14 mouse cellular contexts compared by ENCODE assay signal in genomic region chr10:40726288-40726902, GRCm38 (mm10). TPM values are rescaled to one million over a fixed set of nuclear protein-coding genes. Genes with fewer than 3 reads are reported as not detected.
DNase-seq lines count a peak whose midpoint lies in the region; ATAC-seq and TF ChIP-seq lines count a peak whose summit lies in the region.
"Had no signal": no experiment of that assay in that cellular context is flagged by ENCODE, and none has a peak within 500 bp of the region (broad histone marks: within the 10 kb centered on the region; RNA-seq: fewer than 3 reads in every experiment).

No protein-coding gene starts in this region.

- no peaks in the 10 kb centered on the region for H3K79me2 ChIP-seq in myocyte (ENCODE audit: control insufficient read depth, insufficient read depth)

- no peak overlapping the region for H3K27ac ChIP-seq in liver, postnatal 0 days (ENCODE audit: low read depth)
- H3K27ac ChIP-seq in embryonic facial prominence, embryonic 10.5 days (replicated peaks), result no peak overlapping the region; the same call in 1 of the 2 replicates
- H3K27ac ChIP-seq in hindbrain, embryonic 16.5 days (ENCODE audit: low read depth, low read length), result 0 out of 2 replicates have a peak overlapping the region, but pooled peaks have one; percentile 32
- H3K27ac ChIP-seq: limb, embryonic 15.5 days had no signal

- 56% methylated on average over 11 of the region's 11 CpGs for WGBS in liver, postnatal 0 days (ENCODE audit: insufficient replicate concordance)
- WGBS in embryonic facial prominence, embryonic 10.5 days, result 73% methylated on average over 11 of the region's 11 CpGs
- 48% methylated on average over 11 of the region's 11 CpGs for WGBS in hindbrain, embryonic 16.5 days

- ATAC-seq in liver, postnatal 0 days, result no peak
- no peak for ATAC-seq in hindbrain, embryonic 16.5 days
- ATAC-seq: activated CD4-positive, CD25-positive, alpha-beta regulatory T cell, adult 4 months had no signal

- TF ChIP-seq CTCF in liver, postnatal 0 days (IDR thresholded peaks at IDR 0.05; ENCODE audit: low read depth), result no peak

- H3K36me3 ChIP-seq in liver, postnatal 0 days (replicated peaks; ENCODE audit: insufficient read depth, low read length), result no peaks in the 10 kb centered on the region
- H3K36me3 ChIP-seq in embryonic facial prominence, embryonic 10.5 days (replicated peaks), result no peaks in the 10 kb centered on the region
- no peaks in the 10 kb centered on the region for H3K36me3 ChIP-seq in hindbrain, embryonic 16.5 days (ENCODE audit: control insufficient read depth, insufficient read depth, low read length)
- H3K36me3 ChIP-seq in myocyte (ENCODE audit: control insufficient read depth, insufficient read depth), result no peaks in the 10 kb centered on the region
- H3K36me3 ChIP-seq: limb, embryonic 15.5 days had no signal

- no peaks in the 10 kb centered on the region for H3K4me1 ChIP-seq in liver, postnatal 0 days (ENCODE audit: insufficient read depth)
- H3K4me1 ChIP-seq in embryonic facial prominence, embryonic 10.5 days, result peaks cover 41% of the 10 kb centered on the region
- peaks cover 6% of the 10 kb centered on the region; the same call in 1 of the 2 replicates for H3K4me1 ChIP-seq in hindbrain, embryonic 16.5 days (ENCODE audit: control insufficient read depth, insufficient read depth, low read depth, low read length)
- H3K4me1 ChIP-seq: limb, embryonic 15.5 days had no signal

- no peak for TF ChIP-seq POLR2A in myocyte (IDR thresholded peaks at IDR 0.05; ENCODE audit: insufficient read length, low read depth)

- no peaks in the 10 kb centered on the region for H3K9me3 ChIP-seq in liver, postnatal 0 days (ENCODE audit: low read length)
- H3K9me3 ChIP-seq in embryonic facial prominence, embryonic 10.5 days, result no peaks in the 10 kb centered on the region
- no peaks in the 10 kb centered on the region for H3K9me3 ChIP-seq in hindbrain, embryonic 16.5 days (ENCODE audit: control insufficient read depth, low read length)
- H3K9me3 ChIP-seq: limb, embryonic 15.5 days had no signal

- no peak overlapping the region for H3K9ac ChIP-seq in liver, postnatal 0 days (replicated peaks)
- H3K9ac ChIP-seq in hindbrain, embryonic 16.5 days (ENCODE audit: low read depth, low read length), result no peak overlapping the region
- H3K9ac ChIP-seq: limb, embryonic 15.5 days had no signal

- DNase-seq in liver, postnatal 0 days, result peak; percentile 2
- no peak for DNase-seq in liver
- peak; percentile 12 for DNase-seq in embryonic facial prominence, embryonic 10.5 days (ENCODE audit: low spot score)
- DNase-seq in cerebellum, adult 8-10 months, result no peak
- DNase-seq in right cerebral cortex, postnatal 36 days (ENCODE audit: low spot score in 2 of 2), result no peak
- DNase-seq: cerebellum, postnatal 25 days; gastrocnemius, postnatal 10 days; kidney, adult 11 months; layer of hippocampus, adult 9-11 months; lung, postnatal 14 days had no signal

- H3K4me2 ChIP-seq in liver, postnatal 0 days (ENCODE audit: low read depth, low read length), result no peak overlapping the region
- H3K4me2 ChIP-seq in hindbrain, embryonic 16.5 days (ENCODE audit: low read length), result no peak overlapping the region
- H3K4me2 ChIP-seq in myocyte (ENCODE audit: low read depth), result peak overlapping the region; percentile 3
- H3K4me2 ChIP-seq: limb, embryonic 15.5 days had no signal

- TF ChIP-seq EP300 in liver, postnatal 0 days (IDR thresholded peaks at IDR 0.05; ENCODE audit: low read depth), result no peak

- no peak overlapping the region for H3ac ChIP-seq in myocyte (ENCODE audit: control insufficient read depth, insufficient read length)

- no peaks in the 10 kb centered on the region for H3K27me3 ChIP-seq in liver, postnatal 0 days (ENCODE audit: insufficient read depth, low read length)
- no peaks in the 10 kb centered on the region for H3K27me3 ChIP-seq in embryonic facial prominence, embryonic 10.5 days (replicated peaks; ENCODE audit: low read depth, poor library complexity, severe bottlenecking)
- H3K27me3 ChIP-seq in hindbrain, embryonic 16.5 days (replicated peaks; ENCODE audit: control insufficient read depth, insufficient read depth, low read length), result no peaks in the 10 kb centered on the region
- H3K27me3 ChIP-seq in myocyte (ENCODE audit: control insufficient read depth, insufficient read depth, insufficient read length), result no peaks in the 10 kb centered on the region
- H3K27me3 ChIP-seq: limb, embryonic 15.5 days had no signal

- H3K4me3 ChIP-seq in liver, postnatal 0 days (ENCODE audit: low read depth, low read length), result no peak overlapping the region
- H3K4me3 ChIP-seq in embryonic facial prominence, embryonic 10.5 days, result no peak overlapping the region
- no peak overlapping the region for H3K4me3 ChIP-seq in hindbrain, embryonic 16.5 days (ENCODE audit: low read length)
- H3K4me3 ChIP-seq in myocyte, result no peak overlapping the region
- H3K4me3 ChIP-seq: limb, embryonic 15.5 days had no signal

TF ChIP-seq in myocyte, 11 proteins besides CTCF, POLR2A, EP300 and RAD21:
- TF ChIP-seq USF1 (IDR thresholded peaks at IDR 0.05; ENCODE audit: low read depth) (peak; percentile 27), TCF3 (IDR thresholded peaks at IDR 0.05; ENCODE audit: insufficient read length, low read depth) (no peak)

RNA-seq across cellular contexts. Expression of gene Mettl24, which starts 43.3 kb away (rescaled TPM):
- polyA plus RNA-seq in liver, postnatal 0 days (2015; fragmentation: Nextera tagmentation; extraction: Ambion mirVana), result 0.30 and 0.45 TPM in 2 replicates
- 0.92 and 1.5 TPM in 2 replicates for polyA plus RNA-seq in embryonic facial prominence, embryonic 10.5 days (2016; fragmentation: Nextera tagmentation; extraction: Ambion mirVana)
- polyA plus RNA-seq in hindbrain, embryonic 16.5 days (2015; fragmentation: Nextera tagmentation; extraction: Ambion mirVana), result 0.84 and 0.94 TPM in 2 replicates
- polyA plus RNA-seq in myocyte (2012; fragmentation: generic; extraction: Trizol), result 0.34 TPM
- polyA plus RNA-seq: activated CD4-positive, CD25-positive, alpha-beta regulatory T cell, adult 4 months had no signal

Comparison
In these comparisons a context has a peak if more than half of its experiments do, and no peak if none do; other contexts are left out.
1. DNase-seq: peak in liver, postnatal 0 days (single experiment) and embryonic facial prominence, embryonic 10.5 days (single experiment); none in liver (single experiment), cerebellum, adult 8-10 months (single experiment) and right cerebral cortex, postnatal 36 days (0 of 2).